Mouse (Mus musculus): ENCODE measurements around the gene St6galnac6.

DNA sequence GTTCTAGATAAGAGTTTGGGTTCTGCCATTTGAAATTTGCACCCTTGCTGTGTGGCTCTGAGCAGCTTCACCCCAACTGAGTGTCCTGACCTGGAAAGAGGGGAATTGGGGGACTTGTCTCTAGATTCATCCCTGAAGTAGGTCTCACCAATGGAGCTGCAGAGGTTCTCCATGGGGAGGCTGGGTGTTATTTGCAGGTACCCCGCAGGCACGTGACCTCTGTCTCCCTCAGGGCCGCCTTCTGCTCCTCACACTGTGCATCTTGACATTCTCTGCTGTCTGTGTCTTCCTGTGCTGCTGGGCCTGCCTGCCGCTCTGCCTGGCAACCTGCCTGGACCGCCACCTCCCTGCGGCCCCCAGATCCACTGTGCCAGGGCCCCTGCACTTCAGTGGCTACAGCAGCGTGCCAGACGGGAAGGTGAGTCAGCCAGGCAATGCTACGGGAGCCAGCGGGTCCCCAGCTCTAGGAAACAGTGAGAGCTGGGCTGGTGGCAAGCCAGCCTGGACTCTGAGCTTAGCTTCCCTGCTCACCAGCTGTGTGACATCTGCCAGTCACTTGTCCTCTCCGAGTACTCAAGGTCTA is 10.2 kb upstream of the St6galnac6 start:
- TF ChIP-seq CTCF (conservative IDR thresholded peaks at IDR 0.05; ENCODE audit: insufficient read depth, insufficient read length, low read depth, low read length) (no peak), POLR2A (IDR thresholded peaks at IDR 0.05; ENCODE audit: low read depth, low read length) (no peak)

Measured in kidney, adult 2 months (tissue).